In genomic region chr10:69220296-69220695, GRCm38 (mm10) we compare ENCODE assay signal across 20 mouse cellular contexts. TPM values are rescaled to one million over a fixed set of nuclear protein-coding genes. Genes with fewer than 3 reads are reported as not detected.
DNase-seq lines count a peak whose midpoint lies in the region; ATAC-seq and TF ChIP-seq lines count a peak whose summit lies in the region.
"Had no signal": no experiment of that assay in that cellular context is flagged by ENCODE, and none has a peak within 500 bp of the region (broad histone marks: within the 10 kb centered on the region; RNA-seq: fewer than 3 reads in every experiment).

No protein-coding gene starts in this region.

- H3K27ac ChIP-seq in heart, embryonic 11.5 days (ENCODE audit: low read depth, low read length): no peak overlapping the region
- peak overlapping the region; percentile 73 for H3K27ac ChIP-seq in liver, adult 2 months (replicated peaks; ENCODE audit: insufficient read depth, low read depth, low read length)
- H3K27ac ChIP-seq in liver, embryonic 12.5 days: no peak overlapping the region
- H3K27ac ChIP-seq in forebrain, postnatal 0 days (ENCODE audit: low read depth, low read length): no peak overlapping the region
- H3K27ac ChIP-seq: embryonic facial prominence, embryonic 13.5 days; hindbrain, embryonic 12.5 days; liver, embryonic 13.5 days; stomach, embryonic 15.5 days had no signal

- no peaks in the 10 kb centered on the region for H3K9me3 ChIP-seq in heart, embryonic 11.5 days (replicated peaks; ENCODE audit: control insufficient read depth, low read length)
- no peaks in the 10 kb centered on the region for H3K9me3 ChIP-seq in liver, embryonic 12.5 days (replicated peaks)
- no peaks in the 10 kb centered on the region for H3K9me3 ChIP-seq in forebrain, postnatal 0 days (ENCODE audit: low read length)
- H3K9me3 ChIP-seq: embryonic facial prominence, embryonic 13.5 days; hindbrain, embryonic 12.5 days; liver, embryonic 13.5 days; stomach, embryonic 15.5 days had no signal

- no peak overlapping the region for H3K4me3 ChIP-seq in heart, embryonic 11.5 days (ENCODE audit: low read depth, low read length)
- H3K4me3 ChIP-seq in liver, adult 2 months (ENCODE audit: insufficient read depth, low read depth, low read length): no peak overlapping the region; the same call in 1 of the 2 replicates
- H3K4me3 ChIP-seq in liver, embryonic 12.5 days: no peak overlapping the region
- no peak overlapping the region for H3K4me3 ChIP-seq in forebrain, postnatal 0 days (ENCODE audit: low read depth, low read length)
- H3K4me3 ChIP-seq: embryonic facial prominence, embryonic 13.5 days; hindbrain, embryonic 12.5 days; liver, embryonic 13.5 days; stomach, embryonic 15.5 days had no signal

- H3K9ac ChIP-seq in heart, embryonic 11.5 days (ENCODE audit: low read depth, low read length): no peak overlapping the region
- H3K9ac ChIP-seq in liver, adult 2 months (ENCODE audit: low read depth, low read length): peak overlapping the region; percentile 54
- no peak overlapping the region for H3K9ac ChIP-seq in liver, embryonic 12.5 days
- H3K9ac ChIP-seq in forebrain, postnatal 0 days: no peak overlapping the region
- H3K9ac ChIP-seq: embryonic facial prominence, embryonic 13.5 days; hindbrain, embryonic 12.5 days; liver, embryonic 13.5 days; stomach, embryonic 15.5 days had no signal

- intact Hi-C loops in heart, postnatal 14 days (cut with DNase I): no loop called here

- WGBS in heart, embryonic 11.5 days (ENCODE audit: insufficient replicate concordance): 82% methylated on average over 6 of the region's 6 CpGs
- WGBS in liver, adult 2 months: 10% methylated on average over 6 of the region's 6 CpGs
- WGBS in liver, embryonic 12.5 days (ENCODE audit: insufficient replicate concordance): 73% methylated on average over 6 of the region's 6 CpGs
- 88% methylated on average over 6 of the region's 6 CpGs for WGBS in forebrain, postnatal 0 days

- peaks cover 10% of the 10 kb centered on the region; the same call in 1 of the 2 replicates for H3K36me3 ChIP-seq in heart, embryonic 11.5 days (ENCODE audit: control insufficient read depth, insufficient read depth, low read length)
- H3K36me3 ChIP-seq in liver, adult 2 months (ENCODE audit: control insufficient read depth, insufficient read depth, low read length): peaks cover 16% of the 10 kb centered on the region; the same call in 1 of the 2 replicates
- H3K36me3 ChIP-seq in liver, embryonic 12.5 days: peaks cover 18% of the 10 kb centered on the region
- H3K36me3 ChIP-seq in forebrain, postnatal 0 days (ENCODE audit: insufficient read depth): peaks cover 3% of the 10 kb centered on the region; the same call in 1 of the 2 replicates

- no peak for TF ChIP-seq POLR2A in liver, adult 2 months (IDR thresholded peaks at IDR 0.05; ENCODE audit: extremely low read depth, insufficient read depth, low read length)

- H3K79me2 ChIP-seq in liver, adult 2 months (ENCODE audit: control insufficient read depth, insufficient read depth, low read length): peaks cover 22% of the 10 kb centered on the region; the same call in 1 of the 2 replicates

- H3K4me1 ChIP-seq in heart, embryonic 11.5 days (ENCODE audit: control insufficient read depth, insufficient read depth, low read length): peaks cover 15% of the 10 kb centered on the region
- peaks cover 37% of the 10 kb centered on the region for H3K4me1 ChIP-seq in liver, adult 2 months (ENCODE audit: control insufficient read depth, insufficient read depth, low read length)
- peaks cover 28% of the 10 kb centered on the region for H3K4me1 ChIP-seq in liver, embryonic 12.5 days
- no peaks in the 10 kb centered on the region for H3K4me1 ChIP-seq in forebrain, postnatal 0 days (ENCODE audit: insufficient read depth)
- H3K4me1 ChIP-seq: embryonic facial prominence, embryonic 13.5 days; hindbrain, embryonic 12.5 days; stomach, embryonic 15.5 days had no signal

- no peaks in the 10 kb centered on the region for H3K27me3 ChIP-seq in heart, embryonic 11.5 days (ENCODE audit: control insufficient read depth, insufficient read depth, low read length)
- no peaks in the 10 kb centered on the region for H3K27me3 ChIP-seq in liver, adult 2 months (ENCODE audit: control insufficient read depth, insufficient read depth, low read length)
- no peaks in the 10 kb centered on the region for H3K27me3 ChIP-seq in liver, embryonic 12.5 days (replicated peaks)
- H3K27me3 ChIP-seq in forebrain, postnatal 0 days (ENCODE audit: insufficient read depth, low read length): no peaks in the 10 kb centered on the region
- H3K27me3 ChIP-seq: embryonic facial prominence, embryonic 13.5 days; hindbrain, embryonic 12.5 days; liver, embryonic 13.5 days; Patski; stomach, embryonic 15.5 days had no signal

- H3K4me2 ChIP-seq in heart, embryonic 11.5 days: no peak overlapping the region
- no peak overlapping the region for H3K4me2 ChIP-seq in liver, embryonic 12.5 days
- H3K4me2 ChIP-seq in forebrain, postnatal 0 days (ENCODE audit: low read depth): no peak overlapping the region
- H3K4me2 ChIP-seq: embryonic facial prominence, embryonic 13.5 days; hindbrain, embryonic 12.5 days; liver, embryonic 13.5 days; stomach, embryonic 15.5 days had no signal

- DNase-seq in heart, adult 11 months: peak; percentile 98
- peak; percentile 95 for DNase-seq in liver, adult 2 months (ENCODE audit: extremely low read depth, low read depth, low spot score)
- DNase-seq in heart, postnatal 14 days: peak; percentile 55 to 59
- peak; percentile 80 to 89 for DNase-seq in kidney, postnatal 36 days
- no peak for DNase-seq in forebrain, postnatal 0 days
- DNase-seq: B cell, adult 2 months; cerebellum, adult 9-11 months; liver, embryonic 13.5 days; right cerebral cortex, adult 18-20 months; spleen, adult 18-20 months; thymus, postnatal 25 days had no signal

- ATAC-seq in heart, embryonic 11.5 days (replicated peaks; ENCODE audit: insufficient number of reproducible peaks, low FRiP score, low TSS enrichment): no peak
- ATAC-seq in liver, embryonic 12.5 days: no peak
- ATAC-seq in megakaryocyte progenitor cell, adult 5-6 weeks (replicated peaks; ENCODE audit: poor library complexity): no peak
- no peak for ATAC-seq in forebrain, postnatal 0 days
- ATAC-seq: forebrain, embryonic 16.5 days; inflammation-experienced regulatory T-cells, adult 6 months; Patski had no signal

- TF ChIP-seq CTCF in liver, adult 2 months (IDR thresholded peaks at IDR 0.05; ENCODE audit: low read depth, low read length): 0 out of 2 replicates have a peak, but pooled peaks have one; percentile 5
- TF ChIP-seq CTCF in forebrain, postnatal 0 days (IDR thresholded peaks at IDR 0.05; ENCODE audit: low read depth): no peak

RNA-seq across cellular contexts. Expression of gene A930033H14Rik, which starts 7.4 kb away (rescaled TPM):
- 1.8 and 2.4 TPM in 2 replicates for polyA plus RNA-seq in heart, embryonic 11.5 days (2014; fragmentation: Nextera tagmentation; extraction: Ambion mirVana)
- 4.6 and 5.9 TPM in 2 replicates for total RNA-seq in liver, adult 2 months (2014; rRNA removed)
- 0.26 and 0.50 TPM in 2 replicates for polyA plus RNA-seq in liver, adult 2 months (2012; rRNA removed)
- polyA plus RNA-seq in liver, embryonic 12.5 days (2016; fragmentation: Nextera tagmentation; extraction: Ambion mirVana): 0.81 TPM in 2 replicates
- 1 to 10 TPM; 2.4 to 2.8 TPM for total RNA-seq in heart, postnatal 14 days (2021)
- 2.9 and 3.0 TPM in 2 replicates for total RNA-seq in megakaryocyte progenitor cell, adult 5-6 weeks (2015)
- 1.6 and 1.7 TPM in 2 replicates for total RNA-seq in megakaryocyte progenitor cell, adult 5-6 weeks (2017)
- total RNA-seq in forebrain, postnatal 0 days (2014; rRNA removed): 1.2 and 1.4 TPM in 2 replicates
- polyA plus RNA-seq in forebrain, postnatal 0 days (2015; fragmentation: Nextera tagmentation; extraction: Ambion mirVana): 0.78 and 1.9 TPM in 2 replicates
- polyA plus RNA-seq: inflammation-experienced regulatory T-cells, adult 6 months had no signal
